Mouse (Mus musculus): ENCODE results near the gene Cabp4. TPM values are rescaled to one million over a fixed set of nuclear protein-coding genes. Genes with fewer than 3 reads are reported as not detected.
"Not testable (repeated sequence)": the region's sequence is repeated elsewhere in the genome, so short reads cannot be mapped to it uniquely, and the experiment has no call there.

Cabp4 gene
- total RNA-seq, 1 experiment from 2014 or later = 0.93 TPM

GRCm38 (mm10) chr19:4131075-4131474 is 12.8 kb downstream of the Cabp4 start:
- no peak for ATAC-seq (ENCODE audit: extremely low read depth, insufficient number of reproducible peaks, low FRiP score, poor library complexity, severe bottlenecking)

- ATAC-seq (ENCODE audit: extremely low read depth, insufficient number of reproducible peaks, low FRiP score, poor library complexity, severe bottlenecking) = no peak
These were observed 13.7 kb downstream of the Cabp4 start for GRCm38 (mm10) chr19:4130106-4130505.

DNA sequence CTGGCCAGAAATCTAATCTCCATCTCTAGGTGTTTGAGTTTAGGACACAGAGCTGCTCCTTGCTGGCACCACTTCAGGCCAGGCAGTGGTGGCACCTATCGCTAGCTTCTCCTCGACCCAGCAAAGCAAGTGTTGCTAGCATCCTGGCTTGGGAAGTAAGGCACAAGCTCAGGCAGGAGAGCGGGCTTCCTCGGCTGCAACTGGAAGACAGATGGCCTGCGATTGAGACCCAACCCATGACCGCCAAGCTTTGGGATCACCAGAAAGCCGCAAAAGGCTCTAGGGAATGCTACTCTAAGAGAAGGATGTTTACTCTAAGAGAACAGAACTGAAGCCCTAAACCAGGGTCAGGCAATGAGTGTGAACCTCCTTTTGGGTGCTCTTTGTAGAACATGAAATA is 14.4 kb downstream of the Cabp4 start:
- ATAC-seq (ENCODE audit: extremely low read depth, insufficient number of reproducible peaks, low FRiP score, poor library complexity, severe bottlenecking) = no peak

DNA sequence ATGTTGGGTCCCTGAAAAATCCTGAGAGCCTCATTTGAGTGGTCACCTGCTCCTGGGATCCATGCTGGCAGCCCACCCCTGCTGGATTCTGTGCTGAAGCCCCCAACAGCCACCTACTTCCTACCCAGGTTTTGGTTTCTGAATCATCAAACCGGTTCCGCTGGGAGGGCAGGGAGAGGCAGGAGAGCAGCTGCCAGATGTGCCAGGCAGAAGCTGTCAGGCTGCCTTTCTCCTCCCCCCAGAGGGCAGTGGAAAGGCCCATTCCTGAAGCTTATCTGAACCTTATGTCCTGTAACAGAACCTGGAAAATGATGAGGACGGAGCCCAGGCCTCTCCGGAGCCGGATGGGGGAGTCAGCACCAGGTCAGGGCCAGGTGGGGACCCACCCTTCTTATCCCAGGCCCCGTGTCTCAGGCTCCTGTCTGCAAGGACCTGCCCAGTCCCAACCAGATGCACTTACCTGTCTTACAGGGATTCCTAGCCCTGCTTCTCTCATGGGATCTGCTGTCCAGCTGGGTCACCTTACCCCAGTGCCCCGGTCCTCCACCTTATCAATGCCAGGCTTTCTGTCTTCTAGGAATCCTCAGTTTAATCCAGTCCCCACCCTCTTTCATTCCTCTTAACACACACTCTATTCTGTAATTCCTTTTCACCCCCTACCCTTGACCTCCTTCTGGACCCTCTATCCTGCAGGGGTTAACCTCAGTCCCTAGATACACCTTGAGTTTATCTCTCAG is 16.9 kb downstream of the Cabp4 start:
- ATAC-seq (ENCODE audit: extremely low read depth, insufficient number of reproducible peaks, low FRiP score, poor library complexity, severe bottlenecking) = no peak

GRCm38 (mm10) chr19:4125741-4126696 is 17.8 kb downstream of the Cabp4 start, which contains the start of gene Aip:
Gene Aip, minus strand, starts transcription at chr19:4125858.
- peak; percentile 73 for ATAC-seq (ENCODE audit: extremely low read depth, insufficient number of reproducible peaks, low FRiP score, poor library complexity, severe bottlenecking)

DNA sequence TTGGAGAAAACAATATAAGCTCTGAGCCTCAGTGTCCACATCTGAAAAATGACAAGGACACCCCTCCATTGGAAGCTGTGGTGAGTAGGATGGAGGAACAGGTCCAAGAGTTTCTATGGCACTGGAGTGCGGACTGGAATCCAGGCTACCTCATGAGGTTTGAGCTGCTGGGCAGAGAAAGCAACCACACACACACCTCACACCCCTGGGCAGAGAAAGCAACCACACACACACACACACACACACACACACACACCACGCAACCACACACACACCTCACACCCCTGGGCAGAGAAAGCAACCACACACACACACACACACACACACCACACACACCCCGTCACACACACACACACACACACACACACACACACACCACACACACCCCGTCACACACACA is 18.6 kb downstream of the Cabp4 start:
- not testable (repeated sequence) for ATAC-seq (ENCODE audit: extremely low read depth, insufficient number of reproducible peaks, low FRiP score, poor library complexity, severe bottlenecking)

GRCm38 (mm10) chr19:4124432-4124831 is 19.4 kb downstream of the Cabp4 start:
- ATAC-seq (ENCODE audit: extremely low read depth, insufficient number of reproducible peaks, low FRiP score, poor library complexity, severe bottlenecking) = no peak

- ATAC-seq (ENCODE audit: extremely low read depth, insufficient number of reproducible peaks, low FRiP score, poor library complexity, severe bottlenecking) = no peak
These were observed 21.1 kb downstream of the Cabp4 start for GRCm38 (mm10) chr19:4122411-4123370.

- ATAC-seq (ENCODE audit: extremely low read depth, insufficient number of reproducible peaks, low FRiP score, poor library complexity, severe bottlenecking) = not testable (repeated sequence)
These were observed 21.9 kb downstream of the Cabp4 start for GRCm38 (mm10) chr19:4121896-4122295.

DNA sequence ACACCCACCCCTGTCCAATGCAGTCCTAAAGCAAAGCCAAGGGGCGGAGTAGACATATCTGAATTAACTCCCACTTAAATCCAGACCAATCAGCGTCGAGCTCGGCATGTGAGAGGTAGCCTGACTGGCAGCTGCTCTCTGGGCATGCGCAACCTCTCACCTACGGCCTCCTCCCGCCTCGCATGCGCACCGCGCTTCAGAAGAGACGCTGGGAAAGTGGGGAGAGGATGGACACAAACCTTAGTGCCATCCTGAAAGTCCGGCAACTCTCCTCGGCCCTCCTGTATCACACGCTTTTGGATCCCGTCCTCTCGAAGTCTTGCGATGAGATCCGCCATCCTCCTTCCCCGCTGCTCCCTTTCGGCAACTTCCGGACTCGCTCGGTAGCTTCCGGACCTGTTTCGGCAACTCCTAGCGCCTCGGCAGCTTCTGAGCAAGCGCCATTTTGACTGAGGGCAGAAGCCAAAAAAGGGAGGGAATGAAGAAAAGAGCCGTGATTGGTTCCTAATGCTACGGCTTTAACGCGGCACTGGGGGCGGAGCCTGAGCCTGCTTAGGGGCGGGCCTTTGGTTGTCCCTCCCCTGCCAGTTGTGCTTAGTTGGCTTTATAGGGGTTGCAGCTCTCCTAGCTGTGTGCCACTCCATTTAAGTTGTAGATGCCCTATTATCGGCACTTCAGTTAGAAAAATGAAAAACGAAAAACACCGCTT is 22.6 kb downstream of the Cabp4 start:
- ATAC-seq (ENCODE audit: extremely low read depth, insufficient number of reproducible peaks, low FRiP score, poor library complexity, severe bottlenecking) = peak; percentile 71

DNA sequence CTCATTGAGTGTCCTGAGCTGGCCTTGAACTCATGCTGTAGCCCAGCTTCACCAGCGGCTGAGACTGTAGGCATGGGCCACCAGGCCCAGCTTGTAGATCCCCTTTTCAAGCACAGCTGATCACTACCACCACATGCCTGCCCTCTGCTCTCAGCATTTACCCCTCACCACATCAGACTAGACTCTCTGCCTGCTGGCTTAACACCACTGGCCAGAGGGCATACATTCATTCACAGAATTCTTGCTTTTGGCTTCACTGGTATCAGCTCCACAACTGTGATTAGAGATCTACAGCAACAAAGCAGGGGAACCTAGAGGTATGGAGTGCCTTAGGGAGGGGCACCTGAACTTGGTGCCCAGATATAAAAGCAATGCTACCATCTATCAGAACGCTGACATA is 23.3 kb downstream of the Cabp4 start:
- ATAC-seq (ENCODE audit: extremely low read depth, insufficient number of reproducible peaks, low FRiP score, poor library complexity, severe bottlenecking) = no peak

GRCm38 (mm10) chr19:4119716-4120487 is 23.9 kb downstream of the Cabp4 start:
- no peak for ATAC-seq (ENCODE audit: extremely low read depth, insufficient number of reproducible peaks, low FRiP score, poor library complexity, severe bottlenecking)

- no peak for ATAC-seq (ENCODE audit: extremely low read depth, insufficient number of reproducible peaks, low FRiP score, poor library complexity, severe bottlenecking)
These were observed 25.5 kb downstream of the Cabp4 start for GRCm38 (mm10) chr19:4118350-4118749.

GRCm38 (mm10) chr19:4117006-4117405 is 26.8 kb downstream of the Cabp4 start:
- ATAC-seq (ENCODE audit: extremely low read depth, insufficient number of reproducible peaks, low FRiP score, poor library complexity, severe bottlenecking) = no peak

DNA sequence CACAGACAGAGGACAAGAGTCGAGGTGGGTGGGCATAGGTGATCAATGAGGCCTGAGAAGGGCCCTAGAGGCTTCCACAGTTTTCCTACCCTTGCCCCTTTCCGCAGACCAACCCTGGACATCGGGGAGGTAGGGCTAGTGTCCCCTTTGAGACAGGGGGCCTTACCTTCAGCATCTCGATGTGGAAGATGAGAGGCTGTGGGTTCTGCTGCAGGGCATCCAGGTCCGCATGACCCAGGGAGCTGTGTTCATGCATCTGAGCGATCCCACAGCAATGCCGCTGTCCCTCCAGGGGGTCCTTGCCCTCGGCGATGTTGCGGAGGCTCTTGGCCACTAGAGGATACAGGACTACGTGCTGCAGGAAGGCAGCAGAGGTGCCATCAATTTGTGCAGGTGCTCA is 28.0 kb downstream of the Cabp4 start:
- no peak for ATAC-seq (ENCODE audit: extremely low read depth, insufficient number of reproducible peaks, low FRiP score, poor library complexity, severe bottlenecking)

GRCm38 (mm10) chr19:4115144-4115543 is 28.7 kb downstream of the Cabp4 start:
- no peak for ATAC-seq (ENCODE audit: extremely low read depth, insufficient number of reproducible peaks, low FRiP score, poor library complexity, severe bottlenecking)

GRCm38 (mm10) chr19:4114551-4114950 is 29.3 kb downstream of the Cabp4 start:
- ATAC-seq (ENCODE audit: extremely low read depth, insufficient number of reproducible peaks, low FRiP score, poor library complexity, severe bottlenecking) = no peak

DNA sequence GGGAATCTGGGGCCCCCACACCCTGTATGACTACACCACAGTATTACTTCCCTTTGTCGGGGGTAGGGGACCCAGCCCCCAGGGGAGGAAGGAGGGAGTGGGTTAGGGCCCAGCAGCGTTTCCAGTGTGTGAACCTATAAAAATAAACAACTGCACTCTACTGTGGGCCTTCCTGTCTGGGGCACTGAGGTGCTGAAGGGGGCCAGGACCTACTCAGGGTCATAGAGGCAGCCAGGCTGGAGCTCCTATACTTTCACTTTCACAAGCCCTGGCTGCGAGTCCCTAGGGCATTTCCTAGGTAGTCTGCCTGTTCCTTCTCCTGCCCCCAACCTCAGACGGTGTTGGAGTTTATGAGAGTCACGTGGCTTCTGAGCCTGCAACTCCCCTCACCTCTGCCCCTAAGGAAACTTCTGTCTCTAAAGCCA is 30.0 kb downstream of the Cabp4 start:
- ATAC-seq (ENCODE audit: extremely low read depth, insufficient number of reproducible peaks, low FRiP score, poor library complexity, severe bottlenecking) = peak; percentile 59

Measured in neutrophil, adult 5-6 weeks (primary cell).